Mouse (Mus musculus): ENCODE measurements around the gene Astn1.
A peak's percentile ranks its signal among the peaks of the same experiment; 100 is the strongest.

DNA sequence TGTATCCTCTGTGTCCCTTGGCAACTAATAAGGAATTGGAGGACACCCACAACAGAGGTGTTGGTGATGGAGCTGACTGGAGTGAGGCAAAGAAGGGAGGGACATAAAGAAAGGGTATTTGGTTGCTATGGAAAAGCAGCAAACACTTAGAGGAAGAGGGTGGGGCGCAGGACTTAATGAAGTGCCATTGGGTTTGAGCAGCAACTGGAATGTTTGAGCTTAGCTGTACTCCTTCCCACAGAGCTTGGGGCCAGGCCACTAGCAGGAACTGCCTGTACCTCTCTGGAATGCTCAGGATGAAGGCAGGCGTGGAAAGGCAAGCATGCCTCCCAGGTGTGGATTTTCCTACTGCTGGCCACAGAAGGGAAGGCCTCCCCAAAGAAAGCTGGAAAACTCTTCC, 337.2 kb downstream of the Astn1 start:
- TF ChIP-seq POLR2A (IDR thresholded peaks at IDR 0.05; ENCODE audit: borderline replicate concordance, extremely low read depth, low read depth, low read length): peak; percentile 37; the same call in 1 of the 2 replicates
- TF ChIP-seq CTCF (IDR thresholded peaks at IDR 0.05; ENCODE audit: insufficient read depth, low read length): no peak

Data from lung, adult 2 months (tissue).